Mouse (Mus musculus) small intestine, adult 2 months (tissue): ENCODE measurements around the gene Trhde.

Experiments
- CTCF ChIP-seq: fragments of 200-500 bp; IDR thresholded peaks from 2 replicates; pipeline ENCODE4 v1.5.1; 2012; ENCODE audit warnings: low read depth, mild to moderate bottlenecking, control low read depth, inconsistent platforms, low read length, moderate library complexity, mixed read lengths; ENCODE audit not compliant: insufficient replicate concordance, insufficient read length; ENCODE audit errors: extremely low read depth
- POLR2A ChIP-seq: fragments of 200-500 bp; IDR thresholded peaks from 2 replicates; pipeline ENCODE4 v1.6.1; 2012; ENCODE audit warnings: low read depth, mild to moderate bottlenecking, control low read depth, inconsistent platforms, low read length, moderate library complexity

DNA sequence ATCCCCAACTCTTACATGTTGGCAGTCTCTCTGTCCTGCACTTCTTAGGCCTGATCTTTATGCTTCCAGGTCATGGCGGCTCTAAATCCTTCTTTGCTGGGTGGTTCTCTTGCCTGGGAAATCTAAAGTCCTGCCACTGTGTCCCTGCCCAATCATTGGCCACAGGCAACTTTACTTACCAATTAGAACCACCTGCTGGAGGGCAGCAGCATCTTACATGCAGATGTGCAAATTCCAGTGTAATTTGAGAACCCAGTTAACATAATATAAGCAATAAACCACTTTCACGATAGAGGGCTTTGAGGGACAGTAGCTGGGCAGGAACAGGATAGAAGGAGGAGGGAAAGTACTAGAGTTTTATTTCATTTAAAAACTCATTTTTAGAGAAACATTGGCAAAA, 439.5 kb downstream of the Trhde start:
- TF ChIP-seq CTCF (no peak), POLR2A (no peak)
